Mouse (Mus musculus): ENCODE results near the gene Jag1. TPM values are rescaled to one million over a fixed set of nuclear protein-coding genes. Genes with fewer than 3 reads are reported as not detected.

The Jag1 gene
- total RNA-seq, 4 experiments from 2014 or later: 10.0 to 11.6 (median 10.9) TPM

DNA sequence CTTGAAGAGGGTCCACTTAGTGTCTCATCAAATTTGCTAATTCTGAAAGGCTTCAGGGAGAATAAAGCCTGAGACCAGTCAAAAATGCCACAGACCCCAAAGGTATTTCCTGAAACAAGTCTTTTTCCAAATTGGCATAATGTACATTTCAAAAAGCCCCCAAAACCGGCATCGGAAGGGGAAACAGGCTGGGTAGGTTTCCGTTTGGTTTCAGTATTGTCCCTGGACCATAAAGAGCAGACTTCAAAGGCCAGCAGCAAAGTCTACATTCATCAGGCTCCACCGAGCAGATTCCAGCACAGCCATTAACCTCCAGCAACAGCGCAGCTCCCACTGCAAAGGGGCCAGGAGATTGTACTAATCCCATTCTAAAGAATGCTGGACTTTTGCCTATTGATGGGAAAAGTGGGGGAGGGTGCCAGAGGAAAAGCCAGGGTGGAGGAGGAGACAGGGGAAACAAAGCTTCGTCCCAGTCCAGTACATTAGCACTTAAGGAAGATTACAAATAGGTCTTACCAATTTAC is 17.2 kb downstream of the Jag1 start:
- DNase-seq (ENCODE audit: low spot score in 2 of 2): no peak

DNA sequence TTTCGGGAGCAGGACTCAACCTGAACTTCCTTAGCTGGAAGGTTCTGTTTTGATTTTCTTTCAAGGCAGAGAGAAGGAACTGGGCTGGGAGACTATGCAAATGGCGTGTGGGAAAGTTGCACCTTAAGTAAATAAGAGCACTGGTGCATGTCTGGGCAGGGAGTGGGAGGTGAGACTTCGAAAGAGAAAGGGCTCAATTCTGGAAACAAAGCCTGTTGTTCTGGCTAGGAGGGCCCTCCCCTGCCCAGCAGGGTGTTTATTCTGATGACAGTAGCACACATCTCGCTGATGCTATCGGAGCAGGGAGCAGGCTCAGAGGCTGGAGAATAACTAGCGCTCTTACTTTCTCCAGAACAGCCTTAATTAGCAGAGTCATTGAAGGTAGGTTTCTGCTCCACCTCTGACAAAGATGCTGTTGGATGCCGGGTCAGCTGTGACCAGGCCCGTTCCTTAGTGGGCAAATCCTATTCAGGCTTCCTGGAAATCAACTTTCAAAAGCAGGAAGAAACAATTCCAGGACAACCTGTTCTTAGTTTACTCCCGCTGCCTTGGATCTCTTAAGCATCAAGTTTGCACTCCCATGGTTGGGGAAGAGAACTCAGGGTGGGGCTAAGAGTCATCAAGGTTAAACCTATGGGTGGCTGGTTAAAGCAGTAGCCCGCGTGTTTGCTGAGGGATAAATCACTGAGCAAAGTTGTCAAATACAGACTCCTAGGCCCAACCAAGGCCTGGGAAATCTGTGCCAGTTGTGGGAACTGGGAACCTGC is 18.0 kb downstream of the Jag1 start:
- no peak for DNase-seq (ENCODE audit: low spot score in 2 of 2)

DNA sequence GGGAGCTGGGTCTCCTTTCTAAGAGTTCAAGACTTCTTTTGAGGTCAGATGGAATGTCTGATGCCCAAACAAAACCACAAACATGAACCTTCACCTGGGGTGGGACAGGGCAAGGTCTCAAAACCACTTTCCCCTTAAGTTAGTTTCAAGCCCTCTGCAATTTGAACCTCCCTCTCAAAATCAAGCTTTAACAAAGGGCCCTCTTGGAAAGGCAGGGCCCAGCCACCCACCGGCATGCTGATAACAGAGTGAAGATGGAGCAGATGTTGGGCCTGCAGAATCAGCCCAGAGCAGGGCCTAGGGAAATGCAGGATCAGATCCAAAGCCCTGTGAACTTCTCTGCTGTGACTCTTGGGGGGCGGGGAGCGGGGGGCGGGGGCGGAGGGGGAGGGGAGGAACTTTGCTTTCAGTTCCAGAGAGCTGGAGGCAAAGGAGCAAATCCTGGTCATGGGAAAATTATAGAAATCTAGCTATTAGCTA is 19.4 kb downstream of the Jag1 start:
- DNase-seq (ENCODE audit: low spot score in 2 of 2): no peak

DNA sequence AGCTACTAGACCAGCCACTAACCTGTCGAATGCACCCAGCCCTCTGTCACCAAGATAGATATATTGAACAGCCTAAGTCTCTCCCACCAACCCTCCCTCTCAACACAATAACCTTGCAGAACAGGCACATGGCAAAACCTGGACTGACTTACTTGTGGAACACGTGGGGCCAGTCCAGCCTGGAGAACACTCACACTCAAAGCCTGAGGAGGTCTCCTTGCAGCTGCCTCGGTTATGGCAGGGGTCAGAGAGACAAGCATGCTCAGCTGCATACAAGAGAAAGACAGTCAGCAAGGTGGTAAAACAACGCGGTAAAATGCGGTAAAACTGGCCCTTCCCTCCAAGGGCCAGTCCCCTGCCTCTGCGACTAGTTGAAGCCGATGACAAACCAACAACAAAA is 22.1 kb downstream of the Jag1 start:
- no peak for DNase-seq (ENCODE audit: low spot score in 2 of 2)

DNA sequence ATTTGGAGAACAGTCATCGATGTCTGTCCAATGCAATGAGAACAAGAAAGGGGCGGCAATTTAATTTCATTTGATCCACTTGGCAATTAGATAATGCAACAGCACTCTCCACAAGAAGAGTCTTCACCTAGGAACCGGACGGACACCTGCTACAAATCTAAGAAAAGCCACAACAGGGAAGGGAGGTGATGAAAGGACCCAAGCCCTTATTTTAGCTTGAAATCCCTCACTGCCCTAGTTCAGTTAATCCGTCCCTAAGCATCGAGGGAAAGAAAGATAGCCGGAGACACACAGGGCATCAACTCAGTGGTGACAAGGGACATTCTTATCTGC is 23.2 kb downstream of the Jag1 start:
- DNase-seq (ENCODE audit: low spot score in 2 of 2): no peak

DNA sequence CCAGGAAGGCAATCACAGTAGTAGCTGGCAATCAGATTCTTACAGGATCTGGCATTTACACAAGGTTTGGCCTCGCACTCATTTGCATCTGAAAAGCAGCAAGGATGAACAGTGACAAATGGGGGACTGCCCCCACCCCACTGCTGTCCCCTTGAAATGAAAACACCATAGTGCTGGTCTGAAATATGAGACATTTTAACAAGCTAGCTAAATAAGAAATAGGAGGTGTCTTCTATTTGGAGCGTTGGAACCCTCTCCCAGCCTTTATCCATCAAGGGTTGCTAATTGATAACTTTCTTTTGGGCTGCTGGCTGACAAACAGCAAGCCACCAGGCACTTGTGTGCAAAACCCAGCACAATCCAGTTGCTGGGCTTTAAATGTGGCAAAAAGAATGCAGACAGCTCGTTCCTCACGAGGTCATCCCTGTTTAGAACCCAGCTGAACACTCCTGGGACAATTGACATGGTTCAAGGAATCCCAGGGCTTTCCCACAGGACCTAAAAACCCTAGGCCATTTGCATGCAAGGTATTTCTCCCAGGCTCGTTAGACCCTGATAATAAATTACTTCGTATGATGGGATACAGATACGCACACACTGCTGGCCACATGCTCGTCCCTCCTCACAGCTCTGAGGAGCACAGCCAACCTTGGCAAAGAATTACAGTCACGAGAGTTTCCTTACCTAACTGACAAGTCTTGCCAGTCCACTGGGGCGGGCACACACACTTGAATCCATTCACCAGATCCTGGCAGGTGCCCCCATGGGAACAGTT is 23.7 kb downstream of the Jag1 start:
- DNase-seq (ENCODE audit: low spot score in 2 of 2): no peak

DNA sequence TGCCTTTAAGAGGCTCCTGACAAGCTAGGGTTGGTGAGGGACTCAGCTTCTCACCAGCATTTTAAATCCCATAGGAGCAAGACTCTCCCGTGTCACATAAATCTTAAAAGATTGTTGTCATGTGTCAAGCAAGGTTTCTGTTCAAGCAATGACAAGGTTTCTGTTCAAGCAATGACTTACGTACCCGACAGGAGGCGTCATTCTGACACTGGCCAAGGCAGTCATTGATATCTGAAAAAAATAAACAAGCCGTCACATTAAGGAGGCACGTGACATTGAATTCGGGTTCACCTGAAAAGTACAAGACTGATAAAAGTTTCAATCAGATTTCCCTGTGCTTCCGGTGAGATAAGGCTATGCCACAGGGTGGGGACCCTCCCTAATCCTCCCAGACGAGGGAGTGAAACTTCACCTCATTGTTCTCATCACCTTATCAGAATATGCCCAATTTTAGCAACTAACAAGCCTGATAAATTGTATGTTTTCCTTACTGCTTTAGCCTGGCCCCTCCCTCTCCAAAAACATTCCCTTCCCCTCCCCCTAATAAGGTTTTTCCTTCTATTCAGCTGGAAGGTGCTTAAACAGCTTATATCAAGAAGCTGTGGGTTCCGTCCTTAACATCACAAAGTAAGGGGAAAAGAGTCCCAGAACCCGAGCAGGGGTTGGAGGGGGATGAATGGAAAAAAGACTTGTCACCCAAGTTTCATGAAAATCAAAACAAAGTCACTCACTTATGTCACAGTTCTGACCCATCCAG is 24.5 kb downstream of the Jag1 start:
- no peak for DNase-seq (ENCODE audit: low spot score in 2 of 2)

DNA sequence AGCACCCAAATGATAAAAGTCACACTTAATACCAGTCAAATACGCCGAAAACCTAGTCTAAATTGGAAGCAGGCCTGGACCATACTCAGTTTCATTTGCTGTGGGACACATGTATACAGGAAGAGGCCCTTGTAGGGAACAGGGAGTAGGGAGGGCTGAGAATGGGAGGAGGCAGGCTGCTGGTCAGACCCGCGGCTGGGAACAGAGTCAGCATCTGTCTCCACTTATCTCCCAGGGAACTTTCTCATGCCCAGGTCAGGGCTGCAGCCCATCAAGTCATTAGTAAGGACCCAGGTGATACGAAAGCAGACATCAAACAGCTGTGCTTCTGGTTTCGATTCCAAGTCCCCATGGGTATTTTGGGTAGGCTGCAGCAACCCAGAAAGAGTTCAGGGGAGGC is 28.7 kb downstream of the Jag1 start:
- DNase-seq (ENCODE audit: low spot score in 2 of 2): no peak

DNA sequence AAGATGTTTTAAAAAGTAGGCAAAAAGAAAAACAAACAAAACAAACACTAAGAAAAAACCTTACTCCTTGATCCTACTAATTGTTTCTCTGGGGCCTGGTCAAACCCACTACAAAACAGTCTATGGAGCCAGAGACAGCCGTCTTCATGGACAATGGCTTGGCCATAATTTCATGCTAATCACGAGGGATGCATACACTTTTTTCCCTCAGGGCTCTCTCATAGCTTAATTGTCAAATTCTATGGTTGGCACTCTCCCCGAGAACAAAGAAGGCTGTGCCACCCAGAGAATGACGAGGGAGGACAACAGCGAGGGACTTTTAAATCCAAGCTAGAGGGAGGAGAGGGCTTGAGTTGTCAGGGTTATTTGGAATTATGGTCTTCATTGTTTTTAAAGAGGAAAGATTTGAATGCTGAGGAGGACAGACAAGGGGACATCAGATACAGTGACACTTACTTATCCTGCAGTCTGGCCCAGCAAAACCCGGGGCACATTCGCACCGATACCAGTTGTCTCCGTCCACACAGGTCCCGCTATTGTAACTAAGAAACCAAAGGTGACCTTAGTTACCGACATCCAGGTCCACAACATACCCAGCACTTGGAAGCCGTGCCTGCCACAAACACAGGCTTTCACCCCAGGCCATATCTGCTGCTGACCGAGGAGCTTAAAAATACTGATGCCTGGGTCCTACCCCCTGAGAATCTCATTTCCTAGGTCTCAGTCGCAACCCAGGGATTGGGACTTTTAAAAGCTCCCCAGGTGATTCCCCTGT is 29.6 kb downstream of the Jag1 start:
- no peak for DNase-seq (ENCODE audit: low spot score in 2 of 2)

DNA sequence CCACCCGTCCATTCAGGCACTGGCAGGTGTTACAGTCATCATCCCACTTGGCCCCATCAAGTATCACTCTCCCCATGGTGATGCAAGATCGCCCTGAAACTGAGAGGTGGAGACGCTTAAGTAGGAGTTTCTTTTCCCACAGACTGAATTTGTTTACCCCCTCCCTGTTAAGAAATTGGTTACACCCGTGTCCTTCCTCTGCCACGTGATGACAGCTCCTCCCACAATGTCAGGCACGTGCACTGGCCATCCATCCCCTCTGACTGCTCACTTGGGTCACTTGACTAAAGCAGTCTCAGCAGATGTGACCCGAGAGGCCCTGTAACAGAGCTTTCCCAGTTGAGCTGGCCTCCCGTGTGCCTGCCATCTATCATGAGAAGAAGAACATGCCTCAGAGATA is 31.2 kb downstream of the Jag1 start:
- no peak for DNase-seq (ENCODE audit: low spot score in 2 of 2)

DNA sequence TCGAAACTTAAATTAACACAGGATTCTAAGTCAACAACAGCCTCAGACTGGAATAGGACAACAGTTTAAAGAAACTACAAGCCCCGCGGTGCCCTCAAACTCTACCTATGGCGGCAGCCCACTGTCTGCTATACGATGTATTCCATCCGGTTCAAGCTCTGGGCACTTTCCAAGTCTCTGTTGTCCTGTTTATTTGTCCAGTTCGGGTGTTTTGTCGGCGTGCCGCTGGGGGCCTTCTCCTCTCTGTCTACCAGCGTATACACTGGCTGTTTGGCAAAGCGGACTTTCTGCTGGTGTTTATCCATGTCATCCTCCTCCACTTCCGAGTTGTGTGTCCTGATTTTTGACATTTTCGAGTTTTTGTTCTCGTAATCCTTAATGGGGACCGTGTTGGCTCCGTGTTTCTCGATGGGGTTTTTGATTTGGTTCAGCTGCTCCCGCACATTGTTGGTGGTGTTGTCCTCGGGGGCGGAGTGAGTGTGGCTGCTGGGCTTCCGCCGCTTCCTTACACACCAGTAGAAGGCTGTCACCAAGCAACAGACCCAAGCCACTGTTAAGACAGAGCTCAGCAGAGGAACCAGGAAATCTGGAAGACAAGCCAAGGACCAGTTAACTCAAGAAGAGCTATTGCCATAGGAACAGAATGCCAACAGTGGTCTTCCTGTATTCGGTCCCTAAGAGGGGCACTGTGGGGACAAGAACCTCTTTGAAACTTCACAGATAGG is 33.4 kb downstream of the Jag1 start:
- DNase-seq (ENCODE audit: low spot score in 2 of 2): peak in 1 of 2 experiments; percentile 33

DNA sequence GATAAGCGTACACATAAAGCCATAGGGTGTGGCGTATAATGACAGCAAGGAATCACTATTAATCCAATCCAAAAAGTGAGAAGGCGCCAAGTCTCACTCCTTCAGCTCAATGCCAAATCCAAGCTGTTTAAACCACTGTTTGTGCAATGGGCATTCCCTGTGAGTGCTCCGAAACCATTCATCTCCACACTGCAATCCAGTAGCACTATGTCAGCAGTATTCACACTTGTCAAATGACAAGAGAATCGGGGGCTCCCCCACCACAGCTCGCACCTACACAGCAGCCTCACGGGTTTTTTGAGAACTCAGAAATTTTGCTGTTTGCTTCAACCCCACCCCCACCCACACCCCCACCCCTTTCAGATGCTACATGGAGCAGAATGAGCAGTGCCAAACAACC is 35.4 kb downstream of the Jag1 start:
- DNase-seq (ENCODE audit: low spot score in 2 of 2): no peak

DNA sequence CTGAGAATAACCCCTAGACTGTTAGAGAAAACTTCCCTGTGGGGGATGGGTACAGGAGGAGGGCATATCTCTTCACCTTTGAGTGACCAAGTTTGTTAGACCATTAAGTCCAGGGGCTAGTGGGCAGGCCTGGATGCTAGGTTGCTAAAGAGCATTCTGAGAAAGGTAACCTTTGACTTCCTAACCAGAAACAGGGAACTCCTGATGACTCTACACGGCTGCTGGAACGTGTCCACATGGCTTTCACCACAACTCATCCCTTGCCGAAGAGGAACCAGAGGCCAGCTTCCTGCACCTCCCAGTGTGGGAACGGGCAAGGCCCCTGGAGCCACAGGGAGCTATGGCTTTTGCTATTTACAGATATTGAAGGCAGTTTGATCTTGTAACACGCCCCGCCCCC is 36.0 kb downstream of the Jag1 start:
- no peak for DNase-seq (ENCODE audit: low spot score in 2 of 2)

DNA sequence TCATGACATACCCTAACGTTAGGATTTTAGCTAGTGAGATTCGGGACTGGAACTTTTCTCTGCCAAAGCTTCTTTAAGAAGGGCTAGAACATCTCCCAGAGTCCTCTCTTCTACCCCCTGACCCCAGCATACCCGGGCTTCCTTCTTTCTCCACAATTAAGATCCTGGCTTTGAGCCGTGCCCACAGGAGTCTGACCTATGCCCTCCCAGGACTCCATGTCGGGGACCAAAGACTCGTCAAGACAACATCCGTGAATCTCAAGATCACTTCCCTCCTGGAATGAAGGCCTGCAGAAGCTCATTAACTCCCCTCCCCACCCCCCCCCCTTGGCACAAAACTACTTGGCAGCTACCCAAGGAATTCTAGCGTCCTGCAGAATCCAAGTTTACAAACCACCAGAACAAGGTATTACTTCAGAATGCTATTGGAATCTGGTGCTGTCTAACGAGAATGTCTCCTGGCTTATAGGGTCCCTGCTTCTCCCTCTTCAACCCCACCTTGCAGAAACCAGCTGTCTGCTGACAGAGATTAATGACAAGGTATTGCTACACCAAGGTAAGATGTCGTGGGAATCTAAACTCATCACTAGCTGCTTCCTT is 36.6 kb downstream of the Jag1 start:
- DNase-seq (ENCODE audit: low spot score in 2 of 2): no peak

DNA sequence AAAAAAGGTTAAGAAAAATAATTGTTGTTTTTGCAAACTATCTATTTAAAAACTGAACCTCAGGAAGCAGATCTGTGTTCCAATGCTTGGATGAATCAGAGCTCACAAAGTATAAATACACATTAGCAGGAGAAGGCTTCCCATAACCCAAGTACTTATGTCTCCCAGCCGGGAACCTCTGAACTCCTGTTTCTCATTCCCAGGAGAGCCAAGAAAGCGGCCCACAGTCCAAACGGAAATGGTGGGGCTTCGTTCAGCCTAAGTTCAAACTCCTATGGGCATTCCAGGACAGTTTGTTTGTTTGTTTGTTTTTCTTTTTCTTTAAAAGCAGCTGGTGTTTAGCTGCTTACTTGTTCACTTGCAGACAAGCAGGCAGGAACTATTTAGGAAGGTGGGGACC is 37.7 kb downstream of the Jag1 start:
- no peak for DNase-seq (ENCODE audit: low spot score in 2 of 2)

DNA sequence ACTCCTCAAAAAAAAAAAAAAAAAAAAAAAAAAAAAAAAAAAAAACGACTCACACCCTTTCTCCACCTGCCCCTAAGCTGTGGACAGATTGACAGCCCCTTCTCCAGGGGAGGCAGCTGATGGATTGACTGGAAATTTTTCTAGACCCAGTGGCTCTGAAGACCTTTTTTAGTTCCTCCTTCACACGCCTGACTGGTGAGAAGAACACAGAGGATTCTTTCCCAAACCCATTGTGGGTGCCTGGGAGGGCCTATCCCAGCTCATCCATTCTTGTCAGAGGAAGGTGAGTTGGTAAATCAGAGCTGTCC is 42.2 kb downstream of the Jag1 start:
- no peak for DNase-seq (ENCODE audit: low spot score in 2 of 2)

DNA sequence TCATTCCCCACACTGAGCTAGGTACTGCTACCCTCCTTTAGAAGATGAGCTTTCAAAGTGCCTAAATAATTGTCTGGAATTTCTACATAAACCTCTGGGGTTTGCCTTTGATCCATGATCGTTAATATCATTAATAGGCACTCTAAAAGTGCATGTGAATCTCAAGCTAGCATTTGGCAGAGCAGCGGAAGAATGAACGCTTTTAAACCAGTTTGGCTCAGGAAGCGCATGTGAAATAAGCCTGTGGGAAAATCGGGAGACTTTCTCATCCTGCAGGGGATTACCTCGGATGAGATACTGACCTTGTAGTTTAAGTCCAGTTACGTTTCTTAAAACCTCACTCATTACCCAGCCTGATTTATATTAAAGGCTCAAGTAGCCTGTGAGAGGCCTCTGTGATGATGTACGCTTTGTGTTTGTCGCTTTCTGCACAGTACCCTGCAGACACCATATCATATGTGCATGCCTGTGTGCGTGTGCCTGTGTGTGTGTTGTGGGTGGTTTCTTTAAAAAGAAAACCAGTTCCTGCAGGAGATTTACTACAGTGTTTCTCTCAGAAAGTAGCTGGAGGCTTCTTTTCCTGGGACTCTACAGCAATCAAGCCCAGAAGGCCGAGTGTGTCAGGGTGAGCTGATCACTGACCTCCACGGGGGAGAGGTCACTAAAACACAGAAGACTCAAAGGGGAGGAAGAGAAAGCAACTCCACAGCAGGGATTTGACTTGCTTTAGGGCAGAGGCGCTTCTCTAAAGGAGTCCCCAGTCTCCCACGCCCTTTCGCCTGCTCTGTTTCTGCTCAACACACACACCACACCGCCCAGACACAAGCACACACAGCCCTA is 42.8 kb downstream of the Jag1 start:
- DNase-seq (ENCODE audit: low spot score in 2 of 2): no peak

DNA sequence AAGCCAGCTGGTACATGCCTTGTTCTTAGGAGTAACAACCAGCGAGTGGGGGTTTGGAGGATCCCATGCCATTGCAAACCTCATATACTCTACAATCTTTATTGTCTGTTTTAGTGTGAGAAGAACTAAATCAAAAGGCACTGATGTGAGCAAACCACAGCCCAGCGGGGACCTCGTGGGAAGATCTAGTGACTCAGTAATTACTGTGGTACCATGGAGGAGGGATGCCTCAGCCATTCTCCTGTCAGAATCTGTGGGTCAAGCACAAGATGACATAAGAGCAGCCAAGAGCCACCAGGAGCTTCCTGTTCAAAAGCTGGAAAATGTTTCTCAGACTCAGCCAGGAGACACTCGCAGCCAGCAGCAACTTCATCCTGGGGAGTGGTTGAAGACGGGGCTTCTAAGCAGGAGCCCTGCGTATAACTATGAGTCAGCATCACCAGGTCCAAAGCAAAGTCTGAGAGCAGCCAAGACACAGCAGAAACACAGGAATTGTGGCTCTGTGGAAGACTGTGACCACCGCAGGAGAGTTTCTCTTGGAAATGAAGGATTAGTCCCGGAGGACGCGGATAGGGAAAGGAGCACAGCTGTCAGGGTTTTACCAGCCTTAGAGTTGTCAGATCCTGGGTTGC is 48.8 kb downstream of the Jag1 start:
- DNase-seq (ENCODE audit: low spot score in 2 of 2): no peak

DNA sequence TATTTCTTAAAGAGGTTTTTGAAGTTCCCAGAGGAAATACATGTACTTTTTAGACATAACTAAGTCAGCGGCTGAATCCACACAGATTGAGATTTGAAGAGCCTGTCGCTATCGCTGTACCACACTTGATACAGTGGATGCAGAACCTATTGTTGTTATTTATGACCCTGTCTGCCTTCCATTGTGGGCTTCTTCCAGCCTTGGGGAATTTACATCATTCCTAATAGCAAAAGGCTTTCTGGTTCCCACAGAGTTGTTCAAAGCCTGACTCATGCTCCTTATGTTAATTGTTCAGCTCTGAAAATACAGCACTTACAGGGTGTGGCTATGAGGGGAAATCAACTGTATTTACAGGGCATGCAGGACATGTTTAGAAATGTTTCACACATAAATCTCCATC is 51.9 kb downstream of the Jag1 start:
- DNase-seq (ENCODE audit: low spot score in 2 of 2): no peak
